Mouse (Mus musculus) fibroblast of lung, adult 2 months (primary cell): Measurements from ENCODE around the gene Tmem156.
"Not testable (repeated sequence)": the region's sequence is repeated elsewhere in the genome, so short reads cannot be mapped to it uniquely, and the experiment has no call there.

Experiments used
- DNase-seq: peaks from one replicate; pipeline ENCODE4 v3.0.0-alpha.2; 2011; ENCODE audit warnings: low read depth

Gene Tmem156

DNA sequence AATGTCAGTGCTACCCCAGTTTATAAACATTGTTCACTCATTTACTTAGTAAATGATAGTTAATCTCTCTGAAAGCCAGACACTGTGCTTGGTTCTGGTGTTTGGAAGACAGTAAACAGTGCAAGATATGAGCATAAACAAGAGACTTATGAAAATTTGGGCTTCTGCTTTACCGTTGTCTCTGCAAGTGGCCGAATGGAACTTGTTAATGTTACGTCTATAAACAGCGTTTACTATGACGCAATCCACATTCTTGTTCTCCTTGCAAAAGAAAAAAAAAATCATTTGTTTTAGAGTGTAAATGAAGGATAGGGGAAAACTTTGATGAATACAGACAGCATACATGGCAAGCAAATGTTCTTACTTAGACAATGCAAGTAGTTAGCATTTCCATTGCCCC, at the start of gene Tmem156:
Gene Tmem156, minus strand, starts transcription at position 212 of the 400 bp plus-strand sequence.
- DNase-seq, result no peak

DNA sequence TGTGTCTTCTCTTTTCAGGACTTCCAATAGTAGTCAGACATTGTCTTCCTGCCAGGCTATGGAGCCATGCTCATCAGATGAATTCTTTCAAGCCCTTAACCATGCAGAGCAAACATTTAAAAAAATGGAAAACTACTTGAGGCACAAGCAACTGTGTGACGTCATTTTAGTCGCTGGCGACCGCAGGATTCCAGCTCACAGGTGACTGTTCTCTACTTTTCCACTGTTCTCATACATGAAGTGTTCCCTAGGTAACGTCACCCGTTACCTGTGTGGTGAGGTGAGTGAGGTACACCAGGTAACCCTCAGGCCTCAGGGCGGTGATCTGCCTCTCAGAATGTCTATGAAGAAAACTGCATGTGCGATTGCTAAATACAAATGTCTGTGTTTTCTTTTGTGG, 49.3 kb upstream of the Tmem156 start:
- DNase-seq, result no peak

DNA sequence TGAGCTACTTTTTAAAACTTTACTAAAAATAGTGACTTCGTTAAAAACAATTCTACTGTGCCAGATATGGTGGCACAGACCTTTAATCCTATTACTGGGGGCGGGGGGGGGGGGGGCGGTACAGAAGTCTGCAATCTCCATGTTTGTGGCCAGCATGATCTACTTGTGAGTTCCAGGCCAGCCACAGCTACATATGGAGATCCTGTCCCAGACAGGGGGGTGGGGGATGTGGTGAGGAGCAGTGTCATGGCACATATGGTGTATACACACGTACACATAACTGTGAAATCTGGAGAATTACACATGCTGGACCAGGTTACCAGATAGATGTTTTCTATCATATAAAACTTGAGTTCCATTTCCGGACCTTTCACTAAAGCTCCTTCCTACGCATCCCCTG, 45.1 kb upstream of the Tmem156 start:
- no peak for DNase-seq

DNA sequence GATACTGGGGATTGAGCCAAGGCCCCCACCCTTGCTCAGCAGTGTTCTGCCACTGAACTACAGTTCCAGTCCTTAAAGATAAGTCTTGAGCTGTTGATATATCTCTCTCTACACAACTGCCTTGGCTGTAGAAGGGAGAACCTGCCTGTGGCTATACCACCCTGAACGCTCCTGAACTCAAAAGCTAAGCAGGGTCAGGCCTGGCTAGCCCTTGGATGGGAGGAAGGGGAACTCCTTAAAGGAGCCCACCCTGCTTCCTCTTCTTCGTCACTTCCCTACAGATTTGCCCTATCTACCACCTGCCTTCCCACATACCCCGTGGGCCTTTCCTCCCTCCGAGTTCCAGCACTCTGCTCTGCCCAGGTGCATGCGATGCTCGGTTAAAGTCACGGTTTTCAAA, 44.2 kb upstream of the Tmem156 start:
- no peak for DNase-seq

DNA sequence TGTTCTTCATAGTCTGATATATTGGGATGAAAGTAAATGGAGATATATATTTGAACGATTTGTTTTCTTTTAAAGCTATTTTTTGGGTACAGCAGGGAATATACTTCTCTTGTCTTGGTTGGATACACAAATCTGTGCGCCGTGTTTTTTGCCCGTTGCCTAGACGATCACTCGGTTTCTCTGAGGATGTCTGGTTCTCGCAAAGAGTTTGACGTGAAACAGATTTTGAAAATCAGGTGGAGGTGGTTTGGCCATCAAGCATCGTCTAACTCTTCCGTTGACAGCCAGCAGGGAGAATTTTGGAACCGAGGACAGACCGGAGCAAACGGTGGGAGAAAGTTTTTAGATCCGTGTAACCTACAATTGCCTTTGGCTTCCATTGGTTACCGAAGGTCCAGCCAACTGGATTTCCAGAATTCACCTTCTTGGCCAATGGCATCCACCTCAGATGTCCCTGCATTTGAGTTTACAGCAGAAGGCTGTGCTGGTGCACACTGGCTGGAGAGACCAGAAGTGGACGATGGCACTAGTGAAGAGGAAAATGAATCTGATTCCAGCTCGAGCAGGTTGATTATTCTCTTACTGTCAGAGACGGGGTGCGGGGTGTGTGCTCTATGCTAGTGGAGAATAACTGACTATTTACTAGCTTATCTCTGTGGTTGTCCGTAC, 39.4 kb upstream of the Tmem156 start:
- no peak for DNase-seq

DNA sequence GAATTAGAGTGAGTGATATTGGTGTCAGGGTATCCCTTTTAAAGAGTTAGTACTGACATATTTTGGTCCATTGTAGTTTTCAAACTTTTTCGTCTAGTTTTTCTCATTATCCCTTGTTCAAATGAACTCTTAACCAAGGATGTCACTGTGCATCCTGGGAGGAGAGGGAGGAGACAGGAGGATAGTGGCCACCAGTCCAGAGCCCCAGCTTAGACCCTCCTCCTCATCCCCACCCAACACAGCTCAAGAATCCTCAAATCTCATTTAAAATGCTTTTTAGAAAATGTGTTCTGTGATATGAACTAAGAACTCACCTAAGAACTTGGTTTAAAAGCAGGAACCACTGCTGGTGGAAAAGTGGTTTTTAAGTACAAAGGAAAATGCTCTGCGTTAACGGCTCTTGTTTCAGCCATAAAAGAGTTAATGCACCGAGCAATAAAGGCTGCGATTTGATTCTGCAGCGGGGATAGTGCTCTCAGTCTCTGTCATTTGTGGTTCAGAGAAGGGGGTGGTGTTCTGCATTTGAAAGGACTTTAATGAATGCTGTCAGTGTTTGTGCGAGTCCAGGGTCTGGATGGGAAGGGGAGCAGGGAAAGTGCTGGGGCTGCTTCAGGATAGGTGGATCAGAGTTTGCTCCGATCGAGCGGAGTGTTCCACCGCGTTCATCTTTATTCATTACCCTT, 38.7 kb upstream of the Tmem156 start:
- DNase-seq, result no peak

DNA sequence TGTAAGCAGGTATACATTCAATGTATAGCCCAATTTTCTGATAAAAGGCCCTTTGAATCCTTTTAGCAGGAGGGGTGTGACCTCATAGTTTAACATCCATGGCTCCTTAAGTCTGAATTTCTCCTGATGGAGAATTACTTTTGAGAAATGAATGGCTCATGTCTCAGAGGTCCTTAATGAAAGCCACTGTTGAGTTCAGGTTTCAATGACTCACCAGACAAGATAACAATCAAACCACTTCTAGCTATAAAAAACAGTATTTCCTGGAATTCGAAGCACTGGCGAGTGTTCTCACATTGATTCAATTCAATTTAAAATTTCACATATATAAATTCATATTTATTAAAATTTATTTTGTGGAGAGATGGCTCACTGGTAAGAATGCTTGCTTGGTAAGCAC, 36.5 kb upstream of the Tmem156 start:
- no peak for DNase-seq

DNA sequence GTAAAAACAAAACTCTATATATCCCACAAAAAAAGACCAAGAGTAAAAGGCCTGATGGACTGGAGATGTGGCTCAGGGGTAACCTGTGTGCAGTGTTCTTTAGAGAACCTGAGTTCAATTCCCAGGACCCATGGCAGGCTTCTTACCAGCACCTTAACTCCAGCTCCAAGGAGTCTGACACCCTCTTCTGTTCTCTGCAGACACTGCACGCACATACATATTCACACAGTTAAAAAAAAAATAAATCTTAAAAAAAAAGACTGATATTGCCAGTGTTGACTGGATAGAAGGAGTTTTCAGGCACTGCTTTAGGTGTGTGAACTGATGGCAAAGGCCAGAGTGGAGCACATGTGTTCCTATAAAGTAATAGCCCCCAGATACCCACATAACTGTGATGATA, 34.2 kb upstream of the Tmem156 start:
- DNase-seq, result no peak

DNA sequence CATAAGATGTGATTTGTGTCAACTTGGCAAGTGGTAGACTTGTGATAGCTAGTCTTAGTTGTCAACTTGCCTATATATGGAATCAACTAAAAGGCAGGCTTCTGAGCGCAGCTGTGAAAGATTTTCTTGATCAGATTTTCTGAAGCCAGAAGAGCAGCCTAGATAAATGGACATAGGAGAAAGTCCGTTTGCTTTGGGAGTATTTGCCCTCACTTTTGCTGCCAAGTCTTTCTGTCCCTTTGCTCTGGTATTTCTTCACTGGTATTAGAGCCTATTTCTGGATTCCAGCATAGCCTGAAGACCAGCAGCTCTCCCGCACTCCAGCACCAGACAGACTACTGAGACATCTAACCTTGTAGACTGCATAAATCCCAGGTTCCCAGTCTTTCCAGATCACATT, 30.7 kb upstream of the Tmem156 start:
- DNase-seq, result no peak

DNA sequence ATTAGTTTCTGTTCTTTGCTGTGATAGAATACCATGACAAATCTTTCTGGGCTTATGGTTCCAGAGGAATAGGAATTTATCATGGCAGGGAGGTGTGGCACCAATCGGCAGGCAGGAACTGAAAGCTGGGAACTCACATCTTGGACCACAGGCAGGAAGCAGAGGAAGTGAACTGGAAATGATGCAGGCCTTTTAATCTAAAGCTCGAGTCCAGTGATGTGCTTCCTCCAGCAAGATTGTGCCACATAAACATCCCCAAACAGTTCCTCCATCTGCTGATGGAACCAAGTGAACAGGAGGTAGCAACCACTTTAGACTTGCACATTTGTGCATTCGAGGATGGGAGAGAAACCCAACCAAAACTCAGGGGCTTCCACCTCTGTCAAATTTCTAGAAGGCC, 28.0 kb upstream of the Tmem156 start:
- no peak for DNase-seq

DNA sequence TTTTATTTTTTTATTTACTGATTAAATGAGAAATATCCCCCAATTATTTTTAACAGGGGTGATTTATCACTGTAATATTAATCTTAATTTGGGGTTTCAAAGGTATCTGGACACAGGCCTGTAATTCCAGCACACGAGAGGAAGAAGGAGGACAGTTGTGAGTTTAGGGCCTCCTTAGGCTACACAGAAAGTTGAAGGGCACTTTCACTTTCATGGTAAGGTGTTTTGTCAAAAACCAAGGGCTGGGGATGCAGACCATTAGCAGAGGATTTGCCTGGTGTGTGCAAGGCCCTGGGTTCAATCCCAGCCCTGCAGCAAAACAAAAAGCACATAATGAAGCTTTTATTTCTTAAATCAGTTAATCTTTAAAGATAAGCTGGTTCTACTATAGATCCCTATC, 27.6 kb upstream of the Tmem156 start:
- DNase-seq, result no peak

DNA sequence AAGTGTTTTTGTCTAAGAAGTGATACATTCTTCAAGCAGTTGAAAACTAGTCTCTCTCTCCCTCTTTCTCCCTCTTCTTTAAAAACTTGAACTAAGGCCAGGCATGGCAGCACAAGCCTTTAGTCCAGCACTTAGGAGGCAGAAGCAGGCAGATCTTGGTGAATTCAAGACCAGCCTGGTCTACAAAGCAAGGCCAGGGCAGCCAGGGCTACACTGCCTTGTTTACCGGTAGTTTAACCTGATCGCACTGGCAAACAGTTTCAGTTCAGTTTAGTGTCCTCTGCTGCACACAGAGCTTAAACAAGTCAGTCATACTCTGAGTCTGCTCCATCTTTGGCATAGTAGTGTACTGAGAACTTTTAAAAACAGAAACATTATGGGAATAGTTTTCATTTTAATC, 24.9 kb upstream of the Tmem156 start:
- DNase-seq, result no peak

DNA sequence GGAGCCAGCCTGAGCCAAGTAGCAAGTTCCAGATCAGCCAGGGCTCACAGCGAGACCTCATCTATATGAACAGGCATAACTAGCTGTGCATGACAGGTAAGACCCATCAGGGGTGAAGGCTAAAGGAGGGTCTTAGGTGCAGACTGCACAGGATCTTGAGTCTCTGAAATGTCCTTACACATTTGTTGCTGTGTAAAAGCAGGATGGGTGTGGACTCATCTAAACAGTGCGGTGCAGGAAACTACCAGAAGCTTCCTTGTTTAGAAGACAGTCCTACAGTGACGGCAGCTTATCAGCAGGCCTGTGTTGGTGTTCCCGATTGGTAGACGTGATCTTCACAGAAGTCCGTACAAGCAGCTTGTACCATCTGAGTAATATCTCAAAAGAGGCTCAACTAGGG, 21.4 kb upstream of the Tmem156 start:
- no peak for DNase-seq

DNA sequence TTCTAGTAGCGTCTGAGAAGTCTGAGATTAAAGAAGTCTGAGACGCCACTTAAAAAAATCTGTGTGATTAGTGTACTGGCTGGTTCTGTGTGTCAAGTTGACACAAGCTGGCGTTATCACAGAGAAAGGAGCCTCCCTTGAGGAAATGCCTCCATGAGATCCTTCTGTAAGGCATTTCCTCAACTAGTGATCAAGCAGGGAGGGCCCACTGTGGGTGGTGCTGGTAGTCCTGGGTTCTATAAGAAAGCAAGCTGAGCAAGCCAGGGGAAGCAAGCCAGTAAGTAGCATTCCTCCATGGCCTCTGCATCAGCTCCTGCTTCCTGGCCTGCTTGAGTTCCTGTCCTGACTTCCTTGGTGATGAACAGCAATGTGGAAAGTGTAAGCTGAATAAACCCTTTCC, 20.3 kb upstream of the Tmem156 start:
- DNase-seq, result not testable (repeated sequence)

DNA sequence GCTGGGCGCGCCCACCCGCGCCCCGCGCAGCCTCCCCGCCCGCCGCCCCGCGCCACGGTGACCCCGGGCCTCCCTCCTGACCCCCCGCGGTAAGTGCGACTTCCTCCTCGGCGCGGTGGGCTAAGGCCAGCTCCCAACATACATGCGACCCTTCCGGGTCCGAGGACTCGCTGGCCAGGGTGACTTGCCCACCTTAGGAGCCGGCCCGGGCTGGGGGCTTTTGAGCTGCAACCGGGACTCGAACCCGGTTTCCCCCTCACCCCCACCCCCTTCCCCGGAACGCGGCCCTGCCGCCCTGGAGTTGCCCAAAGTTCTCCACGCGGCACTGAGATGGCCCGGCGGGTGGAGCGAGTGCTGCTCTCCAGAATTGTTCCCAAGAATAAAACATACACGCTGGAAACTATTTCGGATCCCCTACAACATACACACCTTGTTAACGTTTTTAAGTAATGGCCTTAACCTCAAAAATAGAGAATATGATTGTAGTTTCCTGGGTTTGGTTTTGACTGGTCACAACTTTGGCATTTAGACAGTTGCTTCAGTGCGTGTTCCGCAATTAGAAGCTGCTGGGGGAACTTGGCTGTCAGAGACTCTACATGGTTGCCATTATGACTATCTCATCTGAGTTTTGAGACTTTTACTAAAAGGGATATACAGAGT, 16.0 kb upstream of the Tmem156 start:
- no peak for DNase-seq

DNA sequence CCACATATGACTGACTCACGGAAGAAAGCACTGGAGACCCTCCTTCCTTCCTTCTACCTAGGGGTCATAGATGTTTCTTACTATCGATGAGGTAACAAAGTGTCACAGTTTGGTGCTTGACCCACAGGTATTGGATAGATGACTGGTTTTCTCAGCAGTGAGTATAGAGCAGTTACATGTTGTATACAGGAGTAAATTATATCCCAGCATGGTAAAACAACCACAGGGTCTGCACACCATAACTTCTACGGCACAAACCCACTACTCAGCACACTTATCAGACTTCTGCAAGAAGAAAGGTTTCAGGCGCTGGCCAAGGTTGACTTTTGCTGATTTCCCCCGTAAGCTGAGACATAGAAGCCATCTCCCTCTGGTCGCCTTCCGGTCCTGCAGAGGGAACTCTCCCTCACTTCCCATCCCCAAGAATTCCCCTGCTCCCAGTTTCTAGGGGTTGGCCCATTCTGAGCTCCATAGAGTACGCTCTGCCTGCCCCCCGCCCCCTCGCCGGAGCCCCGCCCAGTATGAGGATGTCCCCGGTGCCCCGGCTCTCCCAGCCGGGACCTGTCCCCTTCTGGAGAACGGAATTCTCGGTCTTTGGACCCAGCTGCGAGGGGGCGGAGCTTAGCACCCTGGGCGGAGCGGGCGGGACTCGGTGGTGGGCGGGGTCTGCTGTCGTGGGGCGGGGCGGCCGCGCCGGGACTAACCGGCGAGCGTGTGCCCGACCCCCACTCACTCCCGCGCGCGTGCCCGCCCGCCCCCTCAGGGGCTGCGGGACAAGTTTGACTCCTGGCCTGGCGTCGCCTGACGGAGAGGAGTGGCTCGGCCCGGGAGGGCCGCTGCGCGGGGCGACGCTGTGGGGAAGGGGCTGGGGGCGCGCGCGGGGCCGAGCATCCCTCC, 15.2 kb upstream of the Tmem156 start, which contains the start of gene Klhl5:
Gene Klhl5, plus strand, starts transcription at position 664 of the 897 bp plus-strand sequence.
- no peak for DNase-seq

DNA sequence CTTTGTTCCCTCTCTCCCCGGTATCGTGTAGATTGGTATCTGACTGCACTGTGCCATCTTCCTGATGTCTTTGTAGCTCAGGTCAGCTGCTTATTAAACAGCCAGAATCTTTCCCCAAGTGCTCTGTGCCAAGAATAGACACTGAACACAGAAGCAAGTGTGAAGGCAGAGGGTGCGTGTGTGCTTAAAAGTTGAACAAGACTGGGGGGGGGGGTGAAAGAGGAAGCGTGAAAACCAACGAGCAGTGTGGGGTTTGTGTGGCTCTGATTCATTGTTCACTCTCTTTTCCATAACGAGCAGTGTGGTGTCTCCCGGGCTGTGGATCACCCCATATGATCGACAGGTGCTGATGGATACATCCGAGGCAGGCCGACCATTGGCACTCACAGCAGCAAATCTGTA, 10.7 kb upstream of the Tmem156 start:
- no peak for DNase-seq

DNA sequence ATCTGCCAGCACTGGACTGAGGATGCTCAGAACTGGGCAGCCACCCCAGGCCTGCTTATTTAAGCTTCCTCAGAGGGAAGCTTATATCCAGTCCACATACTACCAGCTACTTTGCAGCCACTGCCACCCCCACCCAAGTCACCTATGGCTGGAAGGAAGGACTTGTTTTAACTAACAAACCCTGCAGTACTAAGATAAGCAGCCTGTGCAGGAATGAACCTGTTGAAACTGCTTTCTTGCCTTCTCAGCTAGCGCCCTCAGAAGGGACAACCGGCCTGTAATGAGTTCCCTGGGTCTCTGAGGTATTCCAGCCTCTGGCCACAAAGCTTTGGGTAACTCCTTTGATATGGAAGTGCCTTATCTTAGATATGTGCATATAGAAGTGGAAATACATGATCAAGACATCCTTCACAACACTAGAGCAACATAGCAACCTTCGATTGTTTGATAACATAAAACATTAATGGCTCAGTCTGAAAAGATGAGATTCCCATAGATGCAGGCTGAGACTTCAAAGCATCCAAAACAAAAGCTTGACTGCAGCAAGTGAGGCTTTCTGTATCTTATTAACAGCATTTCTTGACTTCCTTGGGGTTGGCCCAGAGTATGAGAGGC, 10.2 kb upstream of the Tmem156 start:
- no peak for DNase-seq

DNA sequence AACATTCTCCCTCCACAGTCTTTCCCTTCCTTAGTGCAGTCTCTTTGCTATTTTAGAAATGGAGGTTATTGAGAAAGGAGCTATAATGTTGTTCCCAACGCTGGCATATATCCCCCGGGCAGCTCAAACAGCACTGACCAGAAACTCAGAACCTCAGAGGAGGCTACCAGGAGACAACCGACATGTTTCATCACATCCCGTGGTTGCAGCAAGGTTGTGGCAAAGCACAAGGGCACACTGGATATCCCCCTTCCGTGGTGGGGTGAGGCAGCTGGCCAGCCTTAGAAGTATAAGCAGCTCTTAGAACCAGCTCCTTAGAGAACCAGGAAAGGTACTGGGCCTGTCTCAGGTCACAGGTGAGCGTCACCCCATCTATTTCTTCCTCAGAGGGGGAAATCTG, 9.7 kb upstream of the Tmem156 start:
- no peak for DNase-seq

DNA sequence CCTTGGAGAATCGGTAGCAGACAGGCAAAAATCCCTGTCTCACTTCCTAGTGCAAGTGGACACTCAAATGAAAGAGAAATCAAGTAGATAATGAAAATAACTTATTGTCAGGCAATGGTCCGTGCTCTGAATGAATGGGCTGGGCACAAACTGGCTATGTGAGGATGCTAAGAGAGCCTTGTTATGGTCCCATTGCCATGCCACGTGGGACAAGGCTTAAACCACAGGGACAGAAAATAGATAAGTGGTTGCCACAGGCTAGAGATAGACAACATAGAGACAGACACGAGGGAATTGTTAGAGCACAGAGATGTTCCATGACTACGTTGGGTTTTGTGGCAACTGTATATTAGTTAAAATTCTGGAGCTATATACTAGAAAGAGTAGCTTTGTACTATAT, 9.3 kb upstream of the Tmem156 start:
- DNase-seq, result no peak

DNA sequence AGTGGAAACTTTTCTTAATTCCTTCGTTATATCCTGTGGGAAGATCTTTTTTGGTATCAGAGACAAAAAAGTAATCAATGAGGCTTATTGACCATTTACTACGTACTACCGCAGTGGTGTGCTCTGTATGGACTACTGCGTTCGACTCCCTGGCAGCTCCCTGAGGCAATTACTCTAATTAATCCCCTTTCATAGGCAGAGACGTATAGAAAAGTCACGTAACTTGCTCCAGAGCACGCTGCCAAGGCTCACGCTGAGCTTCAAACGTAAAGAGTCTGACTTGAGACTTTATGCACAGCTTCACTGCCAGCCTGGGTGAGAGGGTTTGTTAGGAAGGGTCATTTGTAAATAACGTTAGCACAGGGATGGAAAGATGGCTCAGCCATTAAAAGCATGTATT, 8.1 kb upstream of the Tmem156 start:
- DNase-seq, result no peak

DNA sequence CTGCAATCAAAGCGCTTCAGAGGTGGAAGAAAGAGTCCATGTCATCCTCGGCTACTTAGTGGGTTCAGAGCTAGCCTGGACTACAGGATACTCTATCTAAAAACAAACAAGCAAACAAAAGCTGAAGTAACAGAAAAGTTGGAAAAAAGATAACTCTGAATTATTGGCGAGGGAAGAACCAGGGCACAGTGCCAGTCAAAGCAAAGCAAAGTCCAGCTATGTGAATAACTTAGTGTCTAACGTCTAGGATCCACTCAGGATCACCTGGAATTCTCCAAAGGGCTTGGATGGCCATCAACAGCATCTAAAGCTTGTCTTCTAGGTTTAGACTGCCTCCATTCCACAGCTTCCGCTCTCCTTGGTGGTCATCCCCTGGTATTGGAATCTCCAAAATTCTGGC, 5.5 kb upstream of the Tmem156 start:
- no peak for DNase-seq
